Mouse (Mus musculus) stomach, postnatal 0 days (tissue): ENCODE measurements at regions not wholly inside any gene's neighbourhood (a gene's known extent, or its start where the extent isn't known, plus 50 kb on each side); places are given as distances from the start of the nearest gene placed in this dataset.

ENCODE experiments used
- ATAC-seq: fragments of 200-750 bp; cut with Nextera tagmentation; 2 replicates; pipeline ENCODE4 v1.8.0; 2017; ENCODE audit not compliant: low FRiP score, low TSS enrichment
- DNase-seq: peaks from one replicate; pipeline ENCODE4 v3.0.0-alpha.2; 2016; ENCODE audit warnings: low spot score
- H3K27ac ChIP-seq: fragments of 300-500 bp; sonication (generic); replicated peaks from 2 replicates; pipeline ENCODE4 v1.5.1; 2014; ENCODE audit warnings: mild to moderate bottlenecking, control low read depth
- H3K27me3 ChIP-seq: fragments of 300-500 bp; sonication (generic); 2 replicates; pipeline ENCODE4 v1.6.1; 2014; ENCODE audit warnings: low read length; ENCODE audit not compliant: control insufficient read depth, insufficient read depth
- H3K36me3 ChIP-seq: fragments of 300-500 bp; sonication (generic); 2 replicates; pipeline ENCODE4 v1.6.1; 2014; ENCODE audit warnings: low read length, mixed read lengths; ENCODE audit not compliant: control insufficient read depth, insufficient read depth
- H3K4me1 ChIP-seq: fragments of 300-500 bp; sonication (generic); replicated peaks from 2 replicates; pipeline ENCODE4 v1.6.1; 2014; ENCODE audit warnings: antibody characterized with exemption; ENCODE audit not compliant: control insufficient read depth, insufficient read depth
- H3K4me2 ChIP-seq: fragments of 300-500 bp; sonication (generic); replicated peaks from 2 replicates; pipeline ENCODE4 v1.6.1; 2014; ENCODE audit warnings: low read depth, mild to moderate bottlenecking, control low read depth, moderate library complexity
- H3K4me3 ChIP-seq: fragments of 300-500 bp; sonication (generic); 2 replicates; pipeline ENCODE4 v1.5.1; 2014; ENCODE audit warnings: low read depth, low read length, control low read depth
- H3K9ac ChIP-seq: fragments of 300-500 bp; sonication (generic); 2 replicates; pipeline ENCODE4 v1.6.1; 2014; ENCODE audit warnings: mild to moderate bottlenecking, low read length, control low read depth, mixed read lengths
- H3K9me3 ChIP-seq: fragments of 300-500 bp; sonication (generic); 2 replicates; pipeline ENCODE4 v1.6.1; 2016; ENCODE audit warnings: low read length; ENCODE audit not compliant: control insufficient read depth
- CTCF ChIP-seq: IDR thresholded peaks from 2 replicates; pipeline ENCODE4 v1.5.1; 2016; ENCODE audit warnings: antibody characterized with exemption, low read depth, mild to moderate bottlenecking, moderate library complexity
- EP300 ChIP-seq: optimal IDR thresholded peaks from 2 replicates; pipeline ENCODE3; 2016; ENCODE audit warnings: antibody characterized with exemption
- WGBS: fragments of 180-500 bp; shearing (Covaris S2); extraction: QIAGEN DNeasy Blood & Tissue Kit; methylation state at CpG from one replicate; pipeline ENCODE4 v1.1.7; 2014; 5-methylcytosine and 5-hydroxymethylcytosine counted together

- H3K9me3 ChIP-seq, result no peaks in the 10 kb centered on the region
- H3K4me2 ChIP-seq, result no peak overlapping the region
- no peaks in the 10 kb centered on the region for H3K4me1 ChIP-seq
- TF ChIP-seq EP300 (no peak), CTCF (no peak)
- ATAC-seq (no peak), DNase-seq (no peak)
- no peak overlapping the region for H3K4me3 ChIP-seq
- no peaks in the 10 kb centered on the region for H3K27me3 ChIP-seq
- no peak overlapping the region for H3K27ac ChIP-seq
- H3K36me3 ChIP-seq, result no peaks in the 10 kb centered on the region
- 78% methylated on average over 1 of the region's 1 CpGs for WGBS
- no peak overlapping the region for H3K9ac ChIP-seq
Measured at GRCm38 (mm10) chr8:39833251-39833650, 841.6 kb upstream of the Adam24 start.

- Histone ChIP-seq H3K4me3 (no peak overlapping the region), H3K9me3 (no peaks in the 10 kb centered on the region), H3K36me3 (no peaks in the 10 kb centered on the region), H3K4me2 (no peak overlapping the region), H3K9ac (no peak overlapping the region), H3K27me3 (no peaks in the 10 kb centered on the region), H3K27ac (no peak overlapping the region), H3K4me1 (no peaks in the 10 kb centered on the region)
- no peak for TF ChIP-seq EP300
- no peak for TF ChIP-seq CTCF
- 86% methylated on average over 2 of the region's 2 CpGs for WGBS
- ATAC-seq, result no peak
- DNase-seq, result no peak
Measured at GRCm38 (mm10) chr8:39846854-39847253, 828.0 kb upstream of the Adam24 start.

GRCm38 (mm10) chr8:39862544-39862943 lies 812.3 kb upstream of the Adam24 start:
- H3K4me3 ChIP-seq, result no peak overlapping the region
- H3K27ac ChIP-seq, result no peak overlapping the region
- H3K4me1 ChIP-seq, result no peaks in the 10 kb centered on the region
- H3K36me3 ChIP-seq, result no peaks in the 10 kb centered on the region
- TF ChIP-seq EP300 (no peak), CTCF (no peak)
- H3K9ac ChIP-seq, result no peak overlapping the region
- WGBS, result 73% methylated on average over 2 of the region's 2 CpGs
- H3K4me2 ChIP-seq, result no peak overlapping the region
- no peak for DNase-seq
- no peaks in the 10 kb centered on the region for H3K27me3 ChIP-seq
- ATAC-seq, result no peak
- H3K9me3 ChIP-seq, result no peaks in the 10 kb centered on the region

- H3K9ac ChIP-seq, result no peak overlapping the region
- 78% methylated on average over 1 of the region's 1 CpGs for WGBS
- no peak overlapping the region for H3K4me2 ChIP-seq
- ATAC-seq (no peak), DNase-seq (no peak)
- H3K4me3 ChIP-seq, result no peak overlapping the region
- TF ChIP-seq EP300 (no peak), CTCF (no peak)
- no peak overlapping the region for H3K27ac ChIP-seq
- no peaks in the 10 kb centered on the region for H3K27me3 ChIP-seq
- no peaks in the 10 kb centered on the region for H3K36me3 ChIP-seq
- no peaks in the 10 kb centered on the region for H3K4me1 ChIP-seq
- no peaks in the 10 kb centered on the region for H3K9me3 ChIP-seq
Measured at GRCm38 (mm10) chr8:39902251-39902650, 772.6 kb upstream of the Adam24 start.

GRCm38 (mm10) chr8:39912926-39913325 lies 762.0 kb upstream of the Adam24 start:
- H3K36me3 ChIP-seq, result no peaks in the 10 kb centered on the region
- H3K9ac ChIP-seq, result no peak overlapping the region
- no peak overlapping the region for H3K4me3 ChIP-seq
- ATAC-seq (no peak), DNase-seq (no peak)
- TF ChIP-seq EP300 (no peak), CTCF (no peak)
- no peaks in the 10 kb centered on the region for H3K4me1 ChIP-seq
- H3K9me3 ChIP-seq, result no peaks in the 10 kb centered on the region
- H3K27me3 ChIP-seq, result no peaks in the 10 kb centered on the region
- no peak overlapping the region for H3K27ac ChIP-seq
- WGBS, result 53% methylated on average over 2 of the region's 2 CpGs
- H3K4me2 ChIP-seq, result no peak overlapping the region

- H3K27ac ChIP-seq, result no peak overlapping the region
- H3K9ac ChIP-seq, result no peak overlapping the region
- H3K9me3 ChIP-seq, result no peaks in the 10 kb centered on the region
- no peak for ATAC-seq
- H3K36me3 ChIP-seq, result no peaks in the 10 kb centered on the region
- whole genome bisulfite sequencing, result 75% methylated on average over 2 of the region's 2 CpGs
- no peaks in the 10 kb centered on the region for H3K27me3 ChIP-seq
- no peak overlapping the region for H3K4me2 ChIP-seq
- TF ChIP-seq CTCF, result no peak
- TF ChIP-seq EP300, result no peak
- H3K4me1 ChIP-seq, result no peaks in the 10 kb centered on the region
- no peak overlapping the region for H3K4me3 ChIP-seq
- no peak for DNase-seq
Measured at GRCm38 (mm10) chr8:39921336-39921735, 753.5 kb upstream of the Adam24 start.
